Mouse (Mus musculus) limb, embryonic 11.5 days (tissue): ENCODE results near the gene Ptpdc1. TPM values are rescaled to one million over a fixed set of nuclear protein-coding genes. Genes with fewer than 3 reads are reported as not detected.

ENCODE experiments used
- ATAC-seq: fragments of 200-750 bp; cut with Nextera tagmentation; 2 replicates; pipeline ENCODE4 v1.8.0; 2017; ENCODE audit warnings: low read depth; ENCODE audit not compliant: insufficient number of reproducible peaks, low FRiP score, low TSS enrichment
- DNase-seq: peaks from one replicate; pipeline ENCODE4 v3.0.0-alpha.2; 2015; ENCODE audit warnings: low spot score
- H3K27ac ChIP-seq: fragments of 300-500 bp; sonication (generic); replicated peaks from 2 replicates; pipeline ENCODE4 v1.5.1; 2014; ENCODE audit warnings: low read depth, mild to moderate bottlenecking, low read length
- H3K27me3 ChIP-seq: fragments of 300-500 bp; sonication (generic); 2 replicates; pipeline ENCODE4 v1.6.1; 2014; ENCODE audit warnings: mild to moderate bottlenecking, low read length, mixed read lengths; ENCODE audit not compliant: control insufficient read depth, insufficient read depth
- H3K36me3 ChIP-seq: fragments of 300-500 bp; sonication (generic); 2 replicates; pipeline ENCODE4 v1.6.1; 2014; ENCODE audit warnings: mild to moderate bottlenecking, low read length, moderate library complexity, mixed read lengths; ENCODE audit not compliant: control insufficient read depth, insufficient read depth
- H3K4me1 ChIP-seq: fragments of 300-500 bp; sonication (generic); 2 replicates; pipeline ENCODE4 v1.6.1; 2014; ENCODE audit warnings: low read length, mixed read lengths; ENCODE audit not compliant: control insufficient read depth, insufficient read depth
- H3K4me2 ChIP-seq: fragments of 300-500 bp; sonication (generic); 2 replicates; pipeline ENCODE4 v1.6.1; 2014; ENCODE audit warnings: low read depth, mild to moderate bottlenecking, moderate library complexity; ENCODE audit not compliant: severe bottlenecking
- H3K4me3 ChIP-seq: fragments of 300-500 bp; sonication (generic); 2 replicates; pipeline ENCODE4 v1.5.1; 2014; ENCODE audit warnings: low read depth, low read length
- H3K9ac ChIP-seq: fragments of 300-500 bp; sonication (generic); 2 replicates; pipeline ENCODE4 v1.6.1; 2014; ENCODE audit warnings: mild to moderate bottlenecking, low read length
- H3K9me3 ChIP-seq: fragments of 300-500 bp; sonication (generic); 2 replicates; pipeline ENCODE4 v1.6.1; 2016; ENCODE audit warnings: low read length; ENCODE audit not compliant: control insufficient read depth
- WGBS: fragments of 180-500 bp; shearing (Covaris S2); extraction: QIAGEN DNeasy Blood & Tissue Kit; methylation state at CpG from one replicate; pipeline ENCODE4 v1.1.7; 2014; 5-methylcytosine and 5-hydroxymethylcytosine counted together
- polyA plus RNA-seq: library from polyadenylated mRNA; unstranded; fragments of >200 nt; fragmentation: Nextera tagmentation; extraction: Ambion mirVana; gene quantifications from 2 replicates; pipeline ENCODE4 v1.2.1, GENCODE M21; 2014

Ptpdc1 gene
- polyA plus RNA-seq, 1 experiment from 2014 or later, result 13.8 TPM

DNA sequence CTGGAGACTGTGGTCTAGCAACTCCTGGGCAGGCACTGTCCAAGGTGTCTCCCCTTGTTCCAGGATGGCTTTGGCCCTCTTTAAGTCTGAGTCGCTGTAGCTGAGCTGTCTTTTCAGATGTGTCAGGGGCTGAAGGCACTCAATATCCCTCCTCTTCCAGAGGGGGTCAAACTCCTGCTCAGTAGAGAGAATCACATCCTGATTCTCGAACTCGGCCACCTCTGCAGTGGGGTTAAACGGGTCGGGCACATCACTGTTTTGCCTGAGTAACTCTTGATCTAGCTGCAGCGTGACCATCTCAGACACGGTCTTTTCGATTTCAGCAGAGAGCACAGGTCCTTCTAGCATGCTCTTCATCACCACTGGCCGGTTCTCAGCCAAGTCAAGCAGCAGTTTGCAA is 39.0 kb downstream of the Ptpdc1 start:
- no peaks in the 10 kb centered on the region for H3K27me3 ChIP-seq
- 88% methylated on average over 9 of the region's 9 CpGs for WGBS
- H3K27ac ChIP-seq, result no peak overlapping the region
- ATAC-seq, result no peak
- H3K9ac ChIP-seq, result no peak overlapping the region
- no peak overlapping the region for H3K4me2 ChIP-seq
- H3K9me3 ChIP-seq, result no peaks in the 10 kb centered on the region
- no peak overlapping the region for H3K4me3 ChIP-seq
- H3K36me3 ChIP-seq, result no peaks in the 10 kb centered on the region
- DNase-seq, result no peak
- H3K4me1 ChIP-seq, result no peaks in the 10 kb centered on the region

GRCm38 (mm10) chr13:48585786-48586185 is 39.7 kb downstream of the Ptpdc1 start:
- Histone ChIP-seq H3K36me3 (no peaks in the 10 kb centered on the region), H3K4me1 (no peaks in the 10 kb centered on the region), H3K9me3 (no peaks in the 10 kb centered on the region), H3K27me3 (no peaks in the 10 kb centered on the region), H3K4me3 (no peak overlapping the region), H3K27ac (no peak overlapping the region), H3K4me2 (no peak overlapping the region), H3K9ac (no peak overlapping the region)
- DNase-seq, result no peak
- no peak for ATAC-seq
- 88% methylated on average over 7 of the region's 7 CpGs for WGBS

DNA sequence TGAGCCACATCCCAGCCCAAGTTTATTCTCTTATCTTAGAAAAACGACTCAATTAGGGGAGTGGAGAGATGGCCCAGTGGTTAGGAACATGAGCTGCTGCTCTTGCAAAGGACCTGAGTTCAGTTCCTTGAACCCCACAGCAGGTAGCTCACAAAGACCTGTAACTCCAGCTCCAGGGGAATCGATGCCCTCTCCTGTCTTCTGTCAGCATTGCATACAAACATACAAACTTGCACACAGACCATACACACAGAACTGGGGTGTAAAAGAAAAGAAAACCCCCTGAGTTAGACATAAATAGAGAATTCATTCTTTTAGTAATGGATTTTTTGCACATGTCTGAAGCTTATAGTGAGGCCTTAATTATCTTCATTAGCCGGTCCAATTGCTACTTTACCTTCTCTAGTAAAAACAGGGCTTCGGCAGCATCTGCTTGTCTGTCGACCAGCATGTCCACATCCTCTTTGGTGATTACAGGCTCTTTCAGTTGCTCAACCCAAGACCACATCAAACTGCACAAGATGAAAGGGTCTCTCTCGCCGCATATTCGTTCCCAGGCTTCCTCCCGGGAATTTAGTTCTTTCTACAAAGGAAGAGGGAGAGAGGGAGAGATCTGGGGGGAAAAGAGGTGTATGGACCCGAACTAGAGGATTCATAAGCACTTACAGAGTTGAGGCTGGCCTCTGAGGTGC is 42.6 kb downstream of the Ptpdc1 start:
- 61% methylated on average over 10 of the region's 10 CpGs for WGBS
- ATAC-seq (no peak), DNase-seq (no peak)
- Histone ChIP-seq H3K36me3 (no peaks in the 10 kb centered on the region), H3K4me1 (no peaks in the 10 kb centered on the region), H3K27me3 (no peaks in the 10 kb centered on the region), H3K9me3 (no peaks in the 10 kb centered on the region), H3K27ac (no peak overlapping the region), H3K4me2 (no peak overlapping the region), H3K9ac (no peak overlapping the region), H3K4me3 (no peak overlapping the region)

DNA sequence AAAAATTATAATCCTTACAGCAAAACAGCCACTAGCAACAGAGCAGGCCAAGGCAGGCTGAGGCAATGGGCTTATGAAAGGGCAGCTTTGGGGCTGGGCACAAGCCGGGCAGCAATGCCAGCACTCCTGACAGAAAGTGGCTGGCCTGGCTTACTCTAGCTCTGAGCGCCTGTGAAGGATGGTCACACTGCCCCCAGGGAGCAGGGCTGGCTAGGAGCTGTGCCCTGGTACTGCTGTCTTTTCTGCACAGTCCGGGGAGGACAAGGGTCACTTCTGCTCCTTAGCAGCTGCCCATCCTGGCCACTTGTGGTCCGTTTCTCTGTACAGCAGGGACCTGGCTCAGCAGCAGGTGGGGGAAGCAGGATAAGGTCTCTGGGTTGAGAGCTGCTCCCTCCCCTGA is 46.8 kb downstream of the Ptpdc1 start:
- no peaks in the 10 kb centered on the region for H3K27me3 ChIP-seq
- DNase-seq, result no peak
- 69% methylated on average over 4 of the region's 4 CpGs for WGBS
- no peaks in the 10 kb centered on the region for H3K9me3 ChIP-seq
- H3K9ac ChIP-seq, result no peak overlapping the region
- no peak overlapping the region for H3K27ac ChIP-seq
- H3K4me3 ChIP-seq, result no peak overlapping the region
- no peaks in the 10 kb centered on the region for H3K36me3 ChIP-seq
- ATAC-seq, result no peak
- no peak overlapping the region for H3K4me2 ChIP-seq
- no peaks in the 10 kb centered on the region for H3K4me1 ChIP-seq

DNA sequence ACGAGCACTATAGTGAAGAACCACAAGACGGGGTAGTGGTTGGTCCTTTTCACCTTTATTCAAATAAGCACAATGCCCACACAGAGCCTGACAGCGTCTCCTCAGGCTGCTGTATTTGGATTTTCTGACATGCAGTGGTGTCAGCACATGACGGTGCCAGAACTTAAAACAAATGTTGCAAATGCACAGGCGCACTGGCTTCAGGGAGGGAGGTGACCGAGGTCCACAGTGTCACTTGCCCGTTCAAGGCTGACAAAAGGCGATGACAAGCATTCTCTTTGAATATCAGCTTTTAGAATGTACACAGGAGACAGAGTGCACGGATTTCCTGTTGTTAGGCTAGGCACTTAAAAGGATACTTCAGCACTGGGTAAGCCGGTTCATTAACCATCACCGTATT is 47.6 kb downstream of the Ptpdc1 start:
- Histone ChIP-seq H3K36me3 (no peaks in the 10 kb centered on the region), H3K9me3 (no peaks in the 10 kb centered on the region), H3K4me2 (no peak overlapping the region), H3K4me3 (no peak overlapping the region), H3K27ac (no peak overlapping the region), H3K4me1 (no peaks in the 10 kb centered on the region), H3K27me3 (no peaks in the 10 kb centered on the region), H3K9ac (no peak overlapping the region)
- WGBS, result 76% methylated on average over 11 of the region's 11 CpGs
- no peak for ATAC-seq
- no peak for DNase-seq

DNA sequence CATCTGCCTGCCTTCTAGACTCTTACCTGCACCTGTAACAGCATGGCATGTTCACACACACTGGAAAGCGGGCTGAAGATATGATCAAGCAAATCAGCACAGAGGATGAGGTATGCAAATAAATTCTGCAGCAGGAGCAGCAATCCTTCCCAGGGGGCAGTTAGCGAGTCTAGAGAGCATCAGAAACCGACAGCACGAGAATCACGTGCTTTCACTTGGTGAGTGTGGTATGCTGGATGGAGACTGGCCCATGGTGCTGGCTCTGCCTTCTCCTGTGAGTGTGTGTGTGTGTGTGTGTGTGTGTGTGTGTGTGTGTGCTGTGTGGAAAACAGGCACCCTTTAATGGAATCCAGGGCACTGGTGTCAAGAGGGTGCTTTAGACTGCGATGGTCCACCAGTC is 48.5 kb downstream of the Ptpdc1 start:
- DNase-seq, result no peak
- Histone ChIP-seq H3K9ac (no peak overlapping the region), H3K9me3 (no peaks in the 10 kb centered on the region), H3K36me3 (no peaks in the 10 kb centered on the region), H3K27me3 (no peaks in the 10 kb centered on the region), H3K4me1 (no peaks in the 10 kb centered on the region), H3K27ac (no peak overlapping the region), H3K4me3 (no peak overlapping the region), H3K4me2 (no peak overlapping the region)
- WGBS, result 82% methylated on average over 6 of the region's 6 CpGs
- ATAC-seq, result no peak

DNA sequence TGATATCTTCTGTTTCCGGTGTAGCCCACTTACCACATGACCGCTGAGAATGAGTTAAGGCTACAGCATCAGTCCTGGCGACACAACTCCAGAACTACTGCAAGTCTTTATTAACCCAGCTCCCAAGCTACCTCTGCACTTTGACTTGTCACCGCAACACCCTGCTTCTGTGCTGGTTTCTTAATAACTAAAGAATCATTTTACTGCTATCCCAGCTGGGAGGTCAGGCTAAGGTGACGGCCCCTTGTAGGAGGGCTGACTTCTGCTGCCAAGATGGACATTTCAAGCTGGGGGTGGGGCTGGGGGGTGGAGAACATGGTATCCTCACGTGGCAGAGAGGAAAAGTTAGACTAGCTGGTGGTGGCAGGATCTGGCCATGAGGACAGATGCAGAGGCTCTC is 50.7 kb downstream of the Ptpdc1 start:
- no peaks in the 10 kb centered on the region for H3K4me1 ChIP-seq
- H3K36me3 ChIP-seq, result no peaks in the 10 kb centered on the region
- H3K27ac ChIP-seq, result no peak overlapping the region
- no peak overlapping the region for H3K4me3 ChIP-seq
- WGBS, result 65% methylated on average over 6 of the region's 6 CpGs
- no peak for DNase-seq
- no peaks in the 10 kb centered on the region for H3K27me3 ChIP-seq
- H3K9me3 ChIP-seq, result no peaks in the 10 kb centered on the region
- no peak overlapping the region for H3K9ac ChIP-seq
- H3K4me2 ChIP-seq, result no peak overlapping the region
- ATAC-seq, result no peak

- H3K4me3 ChIP-seq, result no peak overlapping the region
- no peaks in the 10 kb centered on the region for H3K36me3 ChIP-seq
- 58% methylated on average over 19 of the region's 19 CpGs for WGBS
- no peak overlapping the region for H3K4me2 ChIP-seq
- no peak overlapping the region for H3K9ac ChIP-seq
- DNase-seq, result no peak
- ATAC-seq, result no peak
- H3K4me1 ChIP-seq, result no peaks in the 10 kb centered on the region
- H3K27ac ChIP-seq, result no peak overlapping the region
- H3K9me3 ChIP-seq, result no peaks in the 10 kb centered on the region
- H3K27me3 ChIP-seq, result no peaks in the 10 kb centered on the region
Measured at GRCm38 (mm10) chr13:48573525-48574355, 51.7 kb downstream of the Ptpdc1 start.
